Mouse (Mus musculus): ENCODE measurements around the gene Plod3. TPM values are rescaled to one million over a fixed set of nuclear protein-coding genes. Genes with fewer than 3 reads are reported as not detected.

The Plod3 gene
- polyA plus RNA-seq, 1 experiment, result 34.5 TPM

DNA sequence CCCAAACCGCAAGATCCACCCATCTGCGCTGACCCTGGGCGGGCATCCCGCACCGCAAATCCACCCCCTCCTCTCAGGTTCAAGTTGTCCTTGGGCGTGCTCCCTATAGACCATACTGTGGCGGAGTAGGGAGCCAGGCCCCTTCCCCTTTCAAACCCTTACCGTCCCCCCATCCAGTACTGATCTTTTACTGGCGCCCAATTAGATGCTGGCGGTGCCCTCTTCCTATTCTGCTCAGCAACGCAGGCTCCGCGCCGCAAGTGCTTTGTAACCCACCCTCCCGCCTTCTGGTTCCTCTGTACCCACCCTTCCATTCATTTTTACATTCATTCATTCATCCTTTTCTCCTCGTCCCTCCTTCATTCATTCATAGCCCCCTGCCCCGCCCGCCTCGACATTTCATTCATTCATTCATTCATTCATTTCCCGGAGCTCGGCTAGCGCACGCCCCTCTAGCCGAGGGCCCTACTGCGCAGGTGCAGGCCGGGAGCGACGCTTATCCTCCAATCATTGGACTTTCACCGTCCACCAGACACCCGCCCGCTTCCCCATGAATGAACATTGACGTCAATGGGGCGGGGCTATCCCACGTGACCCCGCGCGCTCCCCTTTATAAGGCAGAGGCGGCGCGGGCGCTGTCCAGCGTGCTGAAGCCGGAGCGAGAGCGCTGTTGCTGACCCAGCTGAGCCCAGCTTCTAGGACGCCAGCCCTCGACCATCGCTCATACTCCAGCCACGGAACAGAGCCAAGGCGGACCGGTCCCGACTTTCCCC lies 43.0 kb downstream of the Plod3 start:
- no peaks in the 10 kb centered on the region for H3K4me1 ChIP-seq (ENCODE audit: control insufficient read depth, insufficient read depth, low read length)
- peak overlapping the region; percentile 52; the same call in 1 of the 2 replicates for H3K27ac ChIP-seq (ENCODE audit: insufficient read depth, low read length)
- TF ChIP-seq CTCF (IDR thresholded peaks at IDR 0.05; ENCODE audit: extremely low read depth, insufficient read depth, low read length) (no peak), POLR2A (IDR thresholded peaks at IDR 0.05; ENCODE audit: extremely low read depth, insufficient read depth, low read length) (peak; percentile 99)
- peak overlapping the region; percentile 76 for H3K4me3 ChIP-seq (ENCODE audit: insufficient read depth, low read length)

DNA sequence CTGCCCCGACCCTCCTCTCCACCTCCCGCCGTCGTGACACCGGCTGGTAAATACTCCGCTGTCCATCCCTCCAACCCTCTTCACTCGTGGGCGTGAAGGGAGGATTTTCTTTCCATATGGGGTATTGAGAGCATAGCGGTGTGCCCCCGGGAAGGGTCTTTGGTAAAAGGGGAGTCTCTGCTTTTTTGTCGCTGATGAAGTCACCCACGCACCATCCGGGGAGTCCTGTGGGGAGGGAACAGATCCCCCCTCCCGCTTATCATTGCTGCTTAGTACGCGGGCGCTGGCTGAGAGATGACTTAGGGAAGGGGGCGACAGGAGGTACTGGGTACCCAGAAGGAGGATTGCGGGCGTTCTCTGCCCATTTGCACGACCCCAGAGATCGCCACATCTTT lies 43.6 kb downstream of the Plod3 start:
- TF ChIP-seq CTCF (IDR thresholded peaks at IDR 0.05; ENCODE audit: extremely low read depth, insufficient read depth, low read length) (no peak), POLR2A (IDR thresholded peaks at IDR 0.05; ENCODE audit: extremely low read depth, insufficient read depth, low read length) (no peak; the same call in 1 of the 2 replicates)
- no peaks in the 10 kb centered on the region for H3K4me1 ChIP-seq (ENCODE audit: control insufficient read depth, insufficient read depth, low read length)
- peak overlapping the region; percentile 52 for H3K27ac ChIP-seq (ENCODE audit: insufficient read depth, low read length)
- peak overlapping the region; percentile 76 for H3K4me3 ChIP-seq (ENCODE audit: insufficient read depth, low read length)

DNA sequence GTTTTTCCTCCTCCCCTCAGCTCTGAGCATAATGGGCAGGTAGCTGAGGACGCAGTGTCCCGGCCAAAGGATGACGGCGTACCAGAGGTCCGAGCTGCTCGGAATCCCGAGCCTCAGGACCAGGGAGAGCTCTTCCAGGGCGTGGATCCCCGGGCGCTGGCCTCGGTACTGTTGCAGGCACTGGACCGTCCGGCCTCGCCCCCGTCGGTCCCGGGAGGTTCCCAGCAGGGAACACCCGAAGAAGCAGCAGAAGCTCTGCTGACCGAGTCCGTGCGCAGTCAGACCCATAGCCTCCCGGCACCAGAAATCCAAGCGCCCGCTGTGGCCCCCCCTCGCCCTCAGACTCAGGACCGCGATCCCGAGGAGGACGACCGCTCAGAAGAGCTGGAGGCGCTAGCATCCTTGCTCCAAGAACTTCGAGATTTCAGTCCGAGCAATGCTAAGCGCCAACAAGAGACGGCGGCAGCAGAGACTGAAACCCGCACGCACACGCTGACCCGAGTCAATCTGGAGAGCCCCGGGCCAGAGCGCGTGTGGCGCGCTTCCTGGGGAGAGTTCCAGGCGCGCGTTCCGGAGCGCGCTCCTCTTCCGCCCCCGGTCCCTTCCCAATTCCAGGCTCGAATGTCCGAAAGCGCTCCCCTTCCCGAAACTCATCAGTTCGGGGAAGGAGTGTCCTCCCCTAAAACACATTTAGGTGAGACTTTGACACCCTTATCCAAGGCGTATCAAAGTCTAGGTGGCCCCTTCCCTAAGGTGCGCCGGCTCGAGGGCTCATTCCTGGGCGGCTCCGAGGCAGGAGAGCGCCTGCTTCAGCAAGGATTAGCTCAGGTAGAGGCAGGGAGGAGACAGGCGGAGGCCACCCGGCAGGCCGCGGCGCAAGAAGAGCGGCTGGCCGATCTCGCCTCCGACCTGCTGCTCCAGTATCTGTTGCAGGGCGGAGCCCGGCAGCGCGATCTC lies 44.5 kb downstream of the Plod3 start:
- Histone ChIP-seq H3K27ac (ENCODE audit: insufficient read depth, low read length) (peak overlapping the region; percentile 88), H3K4me1 (ENCODE audit: control insufficient read depth, insufficient read depth, low read length) (no peaks in the 10 kb centered on the region), H3K4me3 (ENCODE audit: insufficient read depth, low read length) (peak overlapping the region; percentile 76)
- TF ChIP-seq CTCF (IDR thresholded peaks at IDR 0.05; ENCODE audit: extremely low read depth, insufficient read depth, low read length), result no peak
- no peak for TF ChIP-seq POLR2A (IDR thresholded peaks at IDR 0.05; ENCODE audit: extremely low read depth, insufficient read depth, low read length)

DNA sequence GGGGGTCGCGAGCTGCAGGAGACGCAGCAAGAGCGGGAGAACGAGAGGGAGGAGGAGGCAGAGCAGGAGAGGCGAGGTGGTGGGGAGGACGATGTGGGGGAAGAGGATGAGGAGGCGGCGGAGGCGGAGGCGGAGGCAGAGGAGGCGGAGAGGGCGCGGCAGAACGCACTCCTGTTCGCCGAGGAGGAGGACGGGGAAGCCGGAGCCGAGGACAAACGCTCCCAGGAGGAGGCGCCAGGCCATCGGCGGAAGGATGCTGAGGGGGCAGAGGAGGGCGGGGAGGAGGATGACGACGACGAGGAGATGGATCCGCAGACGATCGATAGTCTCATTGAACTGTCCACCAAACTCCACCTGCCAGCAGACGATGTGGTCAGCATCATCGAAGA lies 45.2 kb downstream of the Plod3 start:
- peak overlapping the region; percentile 76 for H3K4me3 ChIP-seq (ENCODE audit: insufficient read depth, low read length)
- no peaks in the 10 kb centered on the region for H3K4me1 ChIP-seq (ENCODE audit: control insufficient read depth, insufficient read depth, low read length)
- peak overlapping the region; percentile 88 for H3K27ac ChIP-seq (ENCODE audit: insufficient read depth, low read length)
- TF ChIP-seq POLR2A (IDR thresholded peaks at IDR 0.05; ENCODE audit: extremely low read depth, insufficient read depth, low read length) (peak; percentile 57), CTCF (IDR thresholded peaks at IDR 0.05; ENCODE audit: extremely low read depth, insufficient read depth, low read length) (no peak)

DNA sequence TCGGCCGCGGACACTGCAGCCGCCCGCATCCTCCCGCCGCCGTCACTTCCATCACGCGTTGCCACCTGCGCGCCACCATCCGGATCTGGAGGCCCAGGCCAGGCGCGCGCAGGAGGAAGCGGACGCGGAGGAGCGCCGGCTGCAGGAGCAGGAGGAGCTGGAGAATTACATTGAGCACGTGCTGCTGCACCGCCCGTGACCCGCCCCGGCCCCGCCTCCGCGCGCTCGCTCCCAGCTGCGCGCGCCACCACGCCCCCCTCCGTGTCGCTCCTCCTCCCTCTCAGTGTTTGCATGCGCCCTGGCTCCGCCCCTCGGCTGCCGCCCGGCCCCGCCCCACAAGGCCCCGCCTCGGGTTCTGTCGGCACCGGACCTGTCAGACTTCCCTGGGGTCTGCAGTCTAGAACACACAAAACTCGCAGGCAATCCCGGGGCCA lies 45.8 kb downstream of the Plod3 start:
- TF ChIP-seq CTCF (IDR thresholded peaks at IDR 0.05; ENCODE audit: extremely low read depth, insufficient read depth, low read length), result no peak
- TF ChIP-seq POLR2A (IDR thresholded peaks at IDR 0.05; ENCODE audit: extremely low read depth, insufficient read depth, low read length), result peak; percentile 55
- Histone ChIP-seq H3K27ac (ENCODE audit: insufficient read depth, low read length) (no peak overlapping the region), H3K4me1 (ENCODE audit: control insufficient read depth, insufficient read depth, low read length) (no peaks in the 10 kb centered on the region), H3K4me3 (ENCODE audit: insufficient read depth, low read length) (peak overlapping the region; percentile 76)

DNA sequence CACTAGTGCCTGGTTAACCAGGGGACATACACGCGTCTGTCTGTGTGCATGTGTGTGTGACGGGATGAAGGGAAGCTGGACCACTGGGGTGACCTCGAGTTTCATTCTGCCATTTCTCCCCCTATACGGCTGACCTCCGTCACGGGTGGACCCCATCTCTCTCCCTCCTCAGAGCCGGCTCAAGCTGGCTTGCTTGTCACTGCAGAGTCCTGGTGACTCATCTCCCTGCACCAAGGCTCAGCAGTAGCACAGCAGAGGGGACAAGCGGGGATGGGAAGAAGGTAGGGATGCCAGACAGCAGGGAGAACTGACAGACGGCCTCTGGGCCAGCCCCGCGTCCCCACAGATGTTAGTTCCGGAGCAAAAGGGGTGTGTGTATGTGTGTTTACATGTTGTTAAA lies 49.4 kb downstream of the Plod3 start:
- Histone ChIP-seq H3K27ac (ENCODE audit: insufficient read depth, low read length) (peak overlapping the region; percentile 27; the same call in 1 of the 2 replicates), H3K4me3 (ENCODE audit: insufficient read depth, low read length) (no peak overlapping the region), H3K4me1 (ENCODE audit: control insufficient read depth, insufficient read depth, low read length) (no peaks in the 10 kb centered on the region)
- TF ChIP-seq POLR2A (IDR thresholded peaks at IDR 0.05; ENCODE audit: extremely low read depth, insufficient read depth, low read length) (no peak), CTCF (IDR thresholded peaks at IDR 0.05; ENCODE audit: extremely low read depth, insufficient read depth, low read length) (no peak)

DNA sequence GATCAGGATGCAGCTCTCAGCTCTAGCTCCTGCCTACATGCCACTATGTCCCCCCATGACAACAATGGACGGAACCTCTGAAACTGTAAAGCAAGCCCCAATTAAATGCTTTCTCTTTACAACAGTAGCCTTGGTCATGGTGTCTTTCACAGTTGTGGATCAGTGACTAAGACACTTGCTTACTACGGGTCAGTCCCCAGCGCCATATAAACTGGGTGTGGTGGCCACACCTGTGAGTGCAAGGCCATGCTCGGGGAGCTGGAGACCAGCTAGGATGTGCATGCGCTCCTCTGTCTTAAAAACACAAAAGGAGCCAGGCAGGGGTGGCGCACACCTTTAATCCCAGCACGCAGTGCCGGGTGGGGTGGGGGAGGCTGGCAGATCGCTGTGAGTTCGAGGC lies 52.6 kb downstream of the Plod3 start:
- Histone ChIP-seq H3K27ac (ENCODE audit: insufficient read depth, low read length) (no peak overlapping the region), H3K4me1 (ENCODE audit: control insufficient read depth, insufficient read depth, low read length) (no peaks in the 10 kb centered on the region), H3K4me3 (ENCODE audit: insufficient read depth, low read length) (no peak overlapping the region)
- TF ChIP-seq POLR2A (IDR thresholded peaks at IDR 0.05; ENCODE audit: extremely low read depth, insufficient read depth, low read length) (no peak), CTCF (IDR thresholded peaks at IDR 0.05; ENCODE audit: extremely low read depth, insufficient read depth, low read length) (no peak)

DNA sequence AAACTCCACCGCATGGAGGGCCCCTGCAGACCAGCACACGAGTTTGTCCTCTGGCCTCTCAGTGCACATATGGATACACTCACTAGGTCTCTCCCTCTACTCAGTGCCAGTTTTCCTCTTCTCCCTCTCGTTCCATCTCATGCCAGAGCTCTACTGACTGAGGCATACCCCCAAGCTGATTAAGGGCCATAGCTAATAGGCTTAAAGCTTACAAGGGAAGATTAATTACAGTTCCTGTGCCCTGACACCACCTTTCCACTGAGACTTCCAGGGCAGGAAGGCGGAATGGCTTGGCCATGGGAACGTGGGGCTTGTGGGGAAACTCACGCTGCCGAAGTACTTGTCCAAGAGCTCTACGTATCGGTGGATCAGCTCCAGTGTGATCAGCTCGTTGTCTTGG lies 54.6 kb downstream of the Plod3 start:
- H3K4me3 ChIP-seq (ENCODE audit: insufficient read depth, low read length), result no peak overlapping the region
- H3K4me1 ChIP-seq (ENCODE audit: control insufficient read depth, insufficient read depth, low read length), result peaks cover 2% of the 10 kb centered on the region
- no peak overlapping the region for H3K27ac ChIP-seq (ENCODE audit: insufficient read depth, low read length)
- no peak for TF ChIP-seq POLR2A (IDR thresholded peaks at IDR 0.05; ENCODE audit: extremely low read depth, insufficient read depth, low read length)
- no peak for TF ChIP-seq CTCF (IDR thresholded peaks at IDR 0.05; ENCODE audit: extremely low read depth, insufficient read depth, low read length)

DNA sequence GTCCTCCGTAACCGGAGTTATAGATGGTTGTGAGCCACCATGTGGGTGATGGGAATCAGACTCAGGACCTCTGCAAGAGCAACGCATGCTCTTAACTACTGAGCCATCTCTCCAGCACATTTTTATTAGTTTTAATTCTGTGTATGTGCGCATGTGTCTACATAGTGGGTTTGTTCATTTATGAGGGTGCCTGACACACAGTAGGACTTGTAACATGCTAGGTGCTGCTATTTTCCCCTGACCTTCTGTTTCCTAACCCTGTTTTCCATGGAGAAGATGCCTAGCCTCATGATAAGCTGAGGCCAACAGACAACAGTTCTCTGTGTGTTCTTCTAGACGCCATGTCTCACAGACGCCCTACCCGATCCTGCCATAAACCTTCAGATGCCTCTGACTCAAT lies 57.2 kb downstream of the Plod3 start:
- TF ChIP-seq POLR2A (IDR thresholded peaks at IDR 0.05; ENCODE audit: extremely low read depth, insufficient read depth, low read length) (no peak), CTCF (IDR thresholded peaks at IDR 0.05; ENCODE audit: extremely low read depth, insufficient read depth, low read length) (no peak)
- no peak overlapping the region for H3K27ac ChIP-seq (ENCODE audit: insufficient read depth, low read length)
- H3K4me3 ChIP-seq (ENCODE audit: insufficient read depth, low read length), result no peak overlapping the region
- peaks cover 3% of the 10 kb centered on the region for H3K4me1 ChIP-seq (ENCODE audit: control insufficient read depth, insufficient read depth, low read length)
